Mouse (Mus musculus): ENCODE data around the gene Cdc42bpb. TPM values are rescaled to one million over a fixed set of nuclear protein-coding genes. Genes with fewer than 3 reads are reported as not detected.

The Cdc42bpb gene
- polyA plus RNA-seq, 1 experiment from 2014 or later, result 37.2 TPM

DNA sequence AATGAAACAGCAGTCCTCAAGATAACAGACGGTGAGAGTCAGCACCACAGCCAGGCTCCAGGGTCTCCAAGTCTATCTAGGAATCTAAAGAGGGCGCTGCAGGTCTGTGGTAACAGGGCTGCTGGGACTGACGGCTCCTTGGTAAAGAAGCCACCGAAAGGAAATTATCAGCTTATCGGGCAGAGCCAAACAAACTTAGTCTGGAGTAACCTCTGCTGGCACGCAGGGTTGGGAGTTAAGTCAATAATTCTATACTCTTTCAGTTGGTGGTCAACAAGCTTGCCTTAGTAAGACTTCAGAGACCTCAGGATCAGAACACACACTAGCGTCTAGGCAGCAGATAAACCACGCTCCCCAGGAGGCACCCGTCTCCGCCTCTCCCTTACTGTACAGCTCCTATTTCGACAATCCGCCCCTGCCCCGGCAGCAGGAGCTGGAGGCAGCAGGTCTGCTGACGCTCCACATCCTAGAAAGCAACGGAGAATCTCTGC, 39.6 kb downstream of the Cdc42bpb start:
- ATAC-seq (ENCODE audit: insufficient read depth, low FRiP score, low TSS enrichment) (no peak), DNase-seq (ENCODE audit: low spot score) (no peak)
- WGBS, result 83% methylated on average over 15 of the region's 15 CpGs
- Histone ChIP-seq H3K36me3 (ENCODE audit: control insufficient read depth, insufficient read depth, low read length) (peaks cover 14% of the 10 kb centered on the region), H3K4me3 (ENCODE audit: low read depth, low read length) (no peak overlapping the region), H3K4me2 (ENCODE audit: low read depth) (no peak overlapping the region), H3K9ac (ENCODE audit: low read length) (no peak overlapping the region), H3K27me3 (ENCODE audit: control insufficient read depth, insufficient read depth, low read length) (no peaks in the 10 kb centered on the region), H3K27ac (ENCODE audit: low read depth, low read length) (no peak overlapping the region), H3K9me3 (ENCODE audit: control insufficient read depth, low read length) (no peaks in the 10 kb centered on the region), H3K4me1 (ENCODE audit: control insufficient read depth, insufficient read depth, low read length) (no peaks in the 10 kb centered on the region)

DNA sequence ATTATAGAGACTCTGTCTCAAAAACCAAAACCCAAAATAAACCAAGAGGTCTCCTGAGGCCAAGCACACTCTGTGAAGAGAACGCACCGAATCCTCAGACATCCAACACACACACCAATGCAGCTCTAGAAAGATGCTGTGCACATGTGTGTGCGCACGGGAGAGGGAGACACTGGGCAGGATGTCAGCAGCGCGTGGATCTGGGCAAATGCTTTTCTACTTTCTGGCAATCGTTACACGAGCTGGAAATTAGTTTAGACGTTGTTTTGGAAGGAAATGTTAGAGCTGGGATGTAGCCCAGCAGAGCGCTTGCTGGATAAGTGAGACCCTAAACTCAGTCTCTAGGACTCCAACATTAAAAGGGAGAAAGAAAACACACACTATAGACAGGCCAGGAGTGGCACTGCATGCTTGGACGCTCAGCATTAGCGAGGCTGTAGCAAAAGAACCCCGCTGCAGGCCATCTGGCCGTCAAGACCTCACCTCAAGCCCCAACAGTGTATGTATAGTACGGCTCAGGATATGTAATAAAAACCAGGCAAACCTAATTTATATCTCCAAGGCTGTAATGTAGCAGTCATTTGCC, 44.4 kb downstream of the Cdc42bpb start:
- Histone ChIP-seq H3K27me3 (ENCODE audit: control insufficient read depth, insufficient read depth, low read length) (no peaks in the 10 kb centered on the region), H3K9ac (ENCODE audit: low read length) (no peak overlapping the region), H3K4me2 (ENCODE audit: low read depth) (no peak overlapping the region), H3K4me3 (ENCODE audit: low read depth, low read length) (no peak overlapping the region), H3K36me3 (ENCODE audit: control insufficient read depth, insufficient read depth, low read length) (peaks cover 7% of the 10 kb centered on the region), H3K4me1 (ENCODE audit: control insufficient read depth, insufficient read depth, low read length) (no peaks in the 10 kb centered on the region), H3K27ac (ENCODE audit: low read depth, low read length) (no peak overlapping the region), H3K9me3 (ENCODE audit: control insufficient read depth, low read length) (no peaks in the 10 kb centered on the region)
- WGBS, result 87% methylated on average over 15 of the region's 15 CpGs
- ATAC-seq (ENCODE audit: insufficient read depth, low FRiP score, low TSS enrichment) (no peak), DNase-seq (ENCODE audit: low spot score) (no peak)

DNA sequence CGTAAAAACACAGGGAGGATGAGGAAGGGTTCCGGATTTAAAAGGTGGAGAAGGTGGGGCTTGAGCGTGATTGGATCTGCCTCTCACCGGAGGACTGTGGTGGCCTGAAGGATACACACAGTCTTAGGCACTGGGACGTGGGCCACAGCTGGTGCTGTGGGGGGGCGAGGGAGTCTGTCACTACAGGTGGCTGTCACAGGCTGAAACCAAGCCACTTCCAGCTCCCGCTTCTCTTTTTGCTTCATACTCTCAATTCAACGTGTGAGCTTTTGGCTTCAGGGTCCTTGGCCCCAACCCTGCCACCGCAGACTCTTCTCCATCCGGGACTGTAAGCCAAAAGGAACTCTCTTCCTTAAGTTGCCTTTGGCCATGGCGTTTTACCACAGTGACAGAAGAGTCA, 45.1 kb downstream of the Cdc42bpb start:
- DNase-seq (ENCODE audit: low spot score) (no peak), ATAC-seq (ENCODE audit: insufficient read depth, low FRiP score, low TSS enrichment) (no peak)
- H3K4me2 ChIP-seq (ENCODE audit: low read depth), result no peak overlapping the region
- no peak overlapping the region for H3K9ac ChIP-seq (ENCODE audit: low read length)
- 91% methylated on average over 11 of the region's 11 CpGs for WGBS
- peaks cover 7% of the 10 kb centered on the region for H3K36me3 ChIP-seq (ENCODE audit: control insufficient read depth, insufficient read depth, low read length)
- H3K9me3 ChIP-seq (ENCODE audit: control insufficient read depth, low read length), result no peaks in the 10 kb centered on the region
- H3K4me3 ChIP-seq (ENCODE audit: low read depth, low read length), result no peak overlapping the region
- no peak overlapping the region for H3K27ac ChIP-seq (ENCODE audit: low read depth, low read length)
- no peaks in the 10 kb centered on the region for H3K27me3 ChIP-seq (ENCODE audit: control insufficient read depth, insufficient read depth, low read length)
- H3K4me1 ChIP-seq (ENCODE audit: control insufficient read depth, insufficient read depth, low read length), result no peaks in the 10 kb centered on the region

DNA sequence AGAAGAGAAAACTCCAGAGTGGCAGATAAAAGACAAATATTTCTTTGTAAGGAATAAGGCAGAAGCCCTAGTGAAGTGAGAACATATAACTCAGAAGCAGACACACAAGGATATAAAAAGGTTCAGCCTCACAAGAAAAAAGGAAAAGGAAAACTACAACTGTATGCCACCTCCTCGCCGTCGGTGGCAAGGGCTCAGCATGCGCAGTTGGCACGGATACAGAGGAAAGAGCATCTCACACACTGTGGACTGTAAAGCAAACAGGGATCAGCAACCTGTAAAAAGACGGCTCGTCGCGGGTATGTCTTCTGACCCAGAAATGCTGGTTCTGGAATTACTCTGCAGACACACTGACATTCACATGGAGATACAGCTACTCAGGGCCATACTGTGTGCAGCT, 45.9 kb downstream of the Cdc42bpb start:
- no peak overlapping the region for H3K4me2 ChIP-seq (ENCODE audit: low read depth)
- no peaks in the 10 kb centered on the region for H3K9me3 ChIP-seq (ENCODE audit: control insufficient read depth, low read length)
- H3K27me3 ChIP-seq (ENCODE audit: control insufficient read depth, insufficient read depth, low read length), result no peaks in the 10 kb centered on the region
- no peak overlapping the region for H3K4me3 ChIP-seq (ENCODE audit: low read depth, low read length)
- no peaks in the 10 kb centered on the region for H3K4me1 ChIP-seq (ENCODE audit: control insufficient read depth, insufficient read depth, low read length)
- H3K27ac ChIP-seq (ENCODE audit: low read depth, low read length), result no peak overlapping the region
- DNase-seq (ENCODE audit: low spot score) (no peak), ATAC-seq (ENCODE audit: insufficient read depth, low FRiP score, low TSS enrichment) (no peak)
- WGBS, result 97% methylated on average over 9 of the region's 9 CpGs
- H3K36me3 ChIP-seq (ENCODE audit: control insufficient read depth, insufficient read depth, low read length), result peaks cover 7% of the 10 kb centered on the region
- H3K9ac ChIP-seq (ENCODE audit: low read length), result no peak overlapping the region

DNA sequence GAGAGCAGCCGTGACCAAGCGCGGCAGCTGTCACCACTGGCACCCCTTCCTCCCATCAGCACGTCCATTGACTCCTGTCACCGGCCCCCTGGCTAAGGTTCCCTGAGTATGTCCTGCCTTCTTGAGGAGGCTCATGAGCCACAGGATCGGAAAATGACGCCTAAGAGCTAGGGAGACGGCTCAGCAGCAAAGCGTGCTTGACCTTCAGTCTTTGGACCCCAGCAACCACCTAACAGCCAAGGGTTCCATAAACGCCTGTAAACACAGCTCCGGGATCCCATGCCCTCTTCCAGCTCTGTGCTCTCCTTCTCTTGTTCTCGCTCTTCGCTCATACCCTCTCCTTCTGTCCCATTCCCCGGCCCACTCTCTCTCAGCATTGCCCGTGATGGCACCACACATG, 48.2 kb downstream of the Cdc42bpb start:
- Histone ChIP-seq H3K4me3 (ENCODE audit: low read depth, low read length) (no peak overlapping the region), H3K4me1 (ENCODE audit: control insufficient read depth, insufficient read depth, low read length) (no peaks in the 10 kb centered on the region), H3K4me2 (ENCODE audit: low read depth) (no peak overlapping the region), H3K36me3 (ENCODE audit: control insufficient read depth, insufficient read depth, low read length) (peaks cover 14% of the 10 kb centered on the region), H3K9me3 (ENCODE audit: control insufficient read depth, low read length) (no peaks in the 10 kb centered on the region), H3K9ac (ENCODE audit: low read length) (no peak overlapping the region; the same call in 1 of the 2 replicates), H3K27ac (ENCODE audit: low read depth, low read length) (no peak overlapping the region), H3K27me3 (ENCODE audit: control insufficient read depth, insufficient read depth, low read length) (no peaks in the 10 kb centered on the region)
- ATAC-seq (ENCODE audit: insufficient read depth, low FRiP score, low TSS enrichment) (no peak), DNase-seq (ENCODE audit: low spot score) (no peak)
- WGBS, result 96% methylated on average over 15 of the region's 15 CpGs

DNA sequence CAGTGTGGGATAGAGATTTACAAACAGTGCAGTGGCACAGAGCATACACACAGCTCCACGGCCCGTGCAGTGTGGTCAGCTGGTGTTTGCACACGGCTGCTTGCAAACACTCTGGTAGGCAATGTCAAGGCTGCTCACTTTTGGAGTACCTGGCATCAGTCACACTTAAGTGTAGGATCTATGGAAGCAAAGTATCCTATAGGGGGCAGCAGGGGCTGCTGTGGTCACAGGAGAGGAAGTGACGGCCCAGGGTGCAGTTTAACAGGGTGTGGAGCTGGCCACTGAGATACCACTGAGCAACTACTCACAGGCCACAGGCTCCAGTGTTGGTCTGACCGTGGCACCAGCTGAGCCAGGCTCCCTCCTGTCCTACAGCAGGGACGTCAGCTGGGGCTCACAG, 49.2 kb downstream of the Cdc42bpb start:
- no peaks in the 10 kb centered on the region for H3K9me3 ChIP-seq (ENCODE audit: control insufficient read depth, low read length)
- 93% methylated on average over 6 of the region's 6 CpGs for WGBS
- H3K36me3 ChIP-seq (ENCODE audit: control insufficient read depth, insufficient read depth, low read length), result peaks cover 14% of the 10 kb centered on the region
- H3K4me3 ChIP-seq (ENCODE audit: low read depth, low read length), result no peak overlapping the region
- no peak overlapping the region for H3K9ac ChIP-seq (ENCODE audit: low read length)
- no peaks in the 10 kb centered on the region for H3K4me1 ChIP-seq (ENCODE audit: control insufficient read depth, insufficient read depth, low read length)
- ATAC-seq (ENCODE audit: insufficient read depth, low FRiP score, low TSS enrichment), result no peak
- H3K27me3 ChIP-seq (ENCODE audit: control insufficient read depth, insufficient read depth, low read length), result no peaks in the 10 kb centered on the region
- DNase-seq (ENCODE audit: low spot score), result no peak
- no peak overlapping the region for H3K4me2 ChIP-seq (ENCODE audit: low read depth)
- H3K27ac ChIP-seq (ENCODE audit: low read depth, low read length), result no peak overlapping the region

DNA sequence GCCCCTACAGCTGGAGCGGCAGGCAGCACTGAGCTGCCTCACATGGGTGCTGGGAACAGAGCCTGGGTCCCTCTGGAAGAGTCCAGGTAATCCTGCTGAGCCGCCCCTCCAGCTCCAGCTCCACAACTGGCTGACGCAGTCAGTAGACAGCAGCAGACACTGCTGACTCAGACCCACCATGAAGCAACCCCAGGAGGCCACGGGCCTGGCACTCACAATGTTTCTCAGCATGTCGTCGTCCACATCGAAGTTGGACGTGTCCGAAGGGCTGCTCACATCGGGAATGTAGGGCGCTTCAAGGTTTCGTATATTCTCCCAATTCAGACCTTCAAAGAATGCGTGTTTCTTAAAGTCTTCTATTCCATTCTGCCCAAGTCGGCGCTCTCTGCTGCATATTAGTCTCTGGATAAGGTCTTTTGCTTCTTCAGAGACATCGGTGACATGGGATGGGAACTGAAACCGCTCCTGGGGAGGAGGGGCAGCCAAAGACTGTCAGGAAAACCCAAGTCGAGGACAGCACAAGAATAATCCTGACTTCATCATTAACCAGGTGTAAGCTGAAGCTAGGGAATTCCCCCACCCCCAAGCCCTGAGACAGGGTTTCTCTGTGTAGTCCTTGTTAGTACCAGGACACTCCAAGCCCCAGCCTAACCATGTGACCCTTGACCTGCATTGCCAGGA, 51.6 kb downstream of the Cdc42bpb start:
- ATAC-seq (ENCODE audit: insufficient read depth, low FRiP score, low TSS enrichment) (no peak), DNase-seq (ENCODE audit: low spot score) (no peak)
- H3K9ac ChIP-seq (ENCODE audit: low read length), result no peak overlapping the region
- H3K36me3 ChIP-seq (ENCODE audit: control insufficient read depth, insufficient read depth, low read length), result peaks cover 22% of the 10 kb centered on the region
- no peak overlapping the region for H3K4me3 ChIP-seq (ENCODE audit: low read depth, low read length)
- H3K27me3 ChIP-seq (ENCODE audit: control insufficient read depth, insufficient read depth, low read length), result no peaks in the 10 kb centered on the region
- no peaks in the 10 kb centered on the region for H3K9me3 ChIP-seq (ENCODE audit: control insufficient read depth, low read length)
- no peak overlapping the region for H3K4me2 ChIP-seq (ENCODE audit: low read depth)
- H3K4me1 ChIP-seq (ENCODE audit: control insufficient read depth, insufficient read depth, low read length), result no peaks in the 10 kb centered on the region
- WGBS, result 94% methylated on average over 18 of the region's 18 CpGs
- no peak overlapping the region for H3K27ac ChIP-seq (ENCODE audit: low read depth, low read length)

DNA sequence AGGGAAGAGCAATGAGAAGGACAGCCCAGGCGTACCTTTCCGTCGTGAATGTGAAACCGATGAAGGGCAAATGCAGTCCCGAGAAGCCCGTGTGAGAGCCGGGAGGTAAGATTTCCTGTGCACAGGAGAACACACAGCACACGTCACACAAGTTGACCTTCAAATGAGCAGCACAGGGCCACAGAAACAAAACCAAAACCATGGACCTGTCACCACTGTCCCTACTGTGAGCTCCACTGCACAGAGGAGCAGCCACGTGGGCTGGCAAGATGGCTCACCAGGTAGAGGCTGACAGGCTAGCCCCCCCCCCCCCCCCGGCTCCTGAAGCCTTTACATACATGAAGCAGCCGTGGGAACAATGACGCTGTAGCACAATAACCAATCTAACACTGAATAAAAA, 52.6 kb downstream of the Cdc42bpb start:
- no peak for ATAC-seq (ENCODE audit: insufficient read depth, low FRiP score, low TSS enrichment)
- Histone ChIP-seq H3K27me3 (ENCODE audit: control insufficient read depth, insufficient read depth, low read length) (no peaks in the 10 kb centered on the region), H3K27ac (ENCODE audit: low read depth, low read length) (no peak overlapping the region), H3K9ac (ENCODE audit: low read length) (no peak overlapping the region), H3K4me1 (ENCODE audit: control insufficient read depth, insufficient read depth, low read length) (no peaks in the 10 kb centered on the region), H3K9me3 (ENCODE audit: control insufficient read depth, low read length) (no peaks in the 10 kb centered on the region), H3K4me3 (ENCODE audit: low read depth, low read length) (no peak overlapping the region), H3K36me3 (ENCODE audit: control insufficient read depth, insufficient read depth, low read length) (peaks cover 29% of the 10 kb centered on the region), H3K4me2 (ENCODE audit: low read depth) (no peak overlapping the region)
- 94% methylated on average over 12 of the region's 12 CpGs for WGBS
- no peak for DNase-seq (ENCODE audit: low spot score)

DNA sequence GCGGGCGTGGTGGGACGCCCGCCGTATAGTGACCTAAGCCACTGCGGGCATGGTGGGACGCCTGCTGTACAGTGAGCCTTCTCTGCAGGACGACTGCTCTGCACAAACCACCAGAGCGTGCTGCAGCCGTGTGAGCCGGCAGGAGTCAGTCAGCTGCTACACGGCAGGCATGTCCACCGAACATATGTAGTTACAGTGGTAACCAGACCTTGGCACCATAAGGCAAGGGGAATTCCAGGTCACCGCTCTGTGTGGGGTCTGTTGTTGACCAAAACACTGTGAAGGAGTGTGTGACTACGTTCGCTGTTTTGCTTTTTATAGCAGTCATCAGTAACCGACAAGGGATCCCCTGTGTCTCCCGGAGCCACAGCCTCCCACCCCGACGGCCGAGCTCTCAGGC, 53.0 kb downstream of the Cdc42bpb start:
- no peaks in the 10 kb centered on the region for H3K9me3 ChIP-seq (ENCODE audit: control insufficient read depth, low read length)
- H3K9ac ChIP-seq (ENCODE audit: low read length), result no peak overlapping the region
- no peak overlapping the region for H3K4me2 ChIP-seq (ENCODE audit: low read depth)
- 95% methylated on average over 21 of the region's 21 CpGs for WGBS
- no peaks in the 10 kb centered on the region for H3K4me1 ChIP-seq (ENCODE audit: control insufficient read depth, insufficient read depth, low read length)
- H3K27me3 ChIP-seq (ENCODE audit: control insufficient read depth, insufficient read depth, low read length), result no peaks in the 10 kb centered on the region
- DNase-seq (ENCODE audit: low spot score) (no peak), ATAC-seq (ENCODE audit: insufficient read depth, low FRiP score, low TSS enrichment) (no peak)
- H3K4me3 ChIP-seq (ENCODE audit: low read depth, low read length), result no peak overlapping the region
- no peak overlapping the region for H3K27ac ChIP-seq (ENCODE audit: low read depth, low read length)
- peaks cover 31% of the 10 kb centered on the region for H3K36me3 ChIP-seq (ENCODE audit: control insufficient read depth, insufficient read depth, low read length)

All from neural tube, embryonic 11.5 days (tissue).